Mouse (Mus musculus): ENCODE data around the gene Rwdd2a.
"Not testable (repeated sequence)": the region's sequence is repeated elsewhere in the genome, so short reads cannot be mapped to it uniquely, and the experiment has no call there.

Gene Rwdd2a

GRCm38 (mm10) chr9:86592676-86593668, 21.2 kb downstream of the Rwdd2a start:
- no peak for DNase-seq (ENCODE audit: low spot score in 2 of 2)

GRCm38 (mm10) chr9:86594357-86594767, 22.6 kb downstream of the Rwdd2a start:
- DNase-seq (ENCODE audit: low spot score in 2 of 2), result not testable (repeated sequence)

- not testable (repeated sequence) for DNase-seq (ENCODE audit: low spot score in 2 of 2)
Measured at GRCm38 (mm10) chr9:86596983-86597382, 25.2 kb downstream of the Rwdd2a start.

GRCm38 (mm10) chr9:86599723-86600303, 28.0 kb downstream of the Rwdd2a start:
- no peak for DNase-seq (ENCODE audit: low spot score in 2 of 2)

- no peak for DNase-seq (ENCODE audit: low spot score in 2 of 2)
Measured at GRCm38 (mm10) chr9:86605776-86606175, 34.0 kb downstream of the Rwdd2a start.

- no peak for DNase-seq (ENCODE audit: low spot score in 2 of 2)
Measured at GRCm38 (mm10) chr9:86612091-86612490, 40.3 kb downstream of the Rwdd2a start.

GRCm38 (mm10) chr9:86615765-86616164, 44.0 kb downstream of the Rwdd2a start:
- no peak for DNase-seq (ENCODE audit: low spot score in 2 of 2)

GRCm38 (mm10) chr9:86617837-86618492, 46.2 kb downstream of the Rwdd2a start:
- DNase-seq (ENCODE audit: low spot score in 2 of 2), result no peak

- no peak for DNase-seq (ENCODE audit: low spot score in 2 of 2)
Measured at GRCm38 (mm10) chr9:86619341-86620139, 47.7 kb downstream of the Rwdd2a start.

GRCm38 (mm10) chr9:86622062-86622461, 50.3 kb downstream of the Rwdd2a start:
- no peak for DNase-seq (ENCODE audit: low spot score in 2 of 2)

- DNase-seq (ENCODE audit: low spot score in 2 of 2), result no peak
Measured at GRCm38 (mm10) chr9:86624039-86624438, 52.2 kb downstream of the Rwdd2a start.

Data from frontal cortex, postnatal 25 days (tissue).